Mouse (Mus musculus) forebrain, postnatal 0 days (tissue): Measurements from ENCODE around the gene Gdf15. TPM values are rescaled to one million over a fixed set of nuclear protein-coding genes. Genes with fewer than 3 reads are reported as not detected.

Source experiments
- ATAC-seq: fragments of 200-750 bp; cut with Nextera tagmentation; 2 replicates; pipeline ENCODE4 v1.8.0; 2017; ENCODE audit warnings: mild to moderate bottlenecking, moderate library complexity
- DNase-seq: peaks from one replicate; pipeline ENCODE4 v3.0.0-alpha.2; 2015
- H3K27ac ChIP-seq: fragments of 300-500 bp; sonication (generic); 2 replicates; pipeline ENCODE4 v1.5.1; 2014; ENCODE audit warnings: low read depth, mild to moderate bottlenecking, antibody characterized with exemption, low read length, moderate library complexity, mixed read lengths
- H3K27me3 ChIP-seq: fragments of 300-500 bp; sonication (generic); 2 replicates; pipeline ENCODE4 v1.6.1; 2014; ENCODE audit warnings: mild to moderate bottlenecking, low read length, mixed read lengths; ENCODE audit not compliant: insufficient read depth
- H3K36me3 ChIP-seq: fragments of 300-500 bp; sonication (generic); 2 replicates; pipeline ENCODE4 v1.6.1; 2014; ENCODE audit warnings: mild to moderate bottlenecking, moderate library complexity; ENCODE audit not compliant: insufficient read depth
- H3K4me1 ChIP-seq: fragments of 300-500 bp; sonication (generic); 2 replicates; pipeline ENCODE4 v1.6.1; 2014; ENCODE audit warnings: antibody characterized with exemption; ENCODE audit not compliant: insufficient read depth
- H3K4me2 ChIP-seq: fragments of 300-500 bp; sonication (generic); 2 replicates; pipeline ENCODE4 v1.6.1; 2014; ENCODE audit warnings: low read depth, mild to moderate bottlenecking, moderate library complexity
- H3K4me3 ChIP-seq: fragments of 300-500 bp; sonication (generic); 2 replicates; pipeline ENCODE4 v1.5.1; 2014; ENCODE audit warnings: low read depth, low read length, mixed read lengths
- H3K9ac ChIP-seq: fragments of 300-500 bp; sonication (generic); 2 replicates; pipeline ENCODE4 v1.6.1; 2014; ENCODE audit warnings: mild to moderate bottlenecking
- H3K9me3 ChIP-seq: fragments of 300-500 bp; sonication (generic); 2 replicates; pipeline ENCODE4 v1.6.1; 2016; ENCODE audit warnings: low read length
- CTCF ChIP-seq: sonication (generic); IDR thresholded peaks from 2 replicates; pipeline ENCODE4 v1.5.1; 2016; ENCODE audit warnings: antibody characterized with exemption, control low read depth, low read depth
- WGBS: fragments of 180-500 bp; shearing (Covaris S2); extraction: QIAGEN DNeasy Blood & Tissue Kit; methylation state at CpG from one replicate; pipeline ENCODE4 v1.1.7; 2014; 5-methylcytosine and 5-hydroxymethylcytosine counted together
- polyA plus RNA-seq: library from polyadenylated mRNA; unstranded; fragments of >200 nt; fragmentation: Nextera tagmentation; extraction: Ambion mirVana; gene quantifications from 2 replicates; pipeline ENCODE4 v1.2.1, GENCODE M21; 2015
- total RNA-seq: library from RNA; depleted of rRNA; stranded (reverse); fragments of >200 nt; gene quantifications from 2 replicates; pipeline ENCODE4 v1.2.3, GENCODE M21; 2014

Gene Gdf15
- total and polyA plus RNA-seq, 2 experiments from 2014 or later = 0.18 to 0.90 TPM

GRCm38 (mm10) chr8:70649324-70649723, 17.1 kb upstream of the Gdf15 start:
- Histone ChIP-seq H3K27me3 (no peaks in the 10 kb centered on the region), H3K4me2 (no peak overlapping the region), H3K9me3 (no peaks in the 10 kb centered on the region), H3K36me3 (peaks cover 22% of the 10 kb centered on the region), H3K27ac (peak overlapping the region; percentile 21; the same call in 1 of the 2 replicates), H3K4me1 (peaks cover 3% of the 10 kb centered on the region; the same call in 1 of the 2 replicates), H3K4me3 (no peak overlapping the region), H3K9ac (no peak overlapping the region; the same call in 1 of the 2 replicates)
- WGBS = 18% methylated on average over 4 of the region's 4 CpGs
- DNase-seq (peak; percentile 79), ATAC-seq (peak; percentile 54)
- TF ChIP-seq CTCF = no peak

- H3K4me2 ChIP-seq = no peak overlapping the region
- TF ChIP-seq CTCF = no peak
- no peak overlapping the region for H3K4me3 ChIP-seq
- peaks cover 3% of the 10 kb centered on the region; the same call in 1 of the 2 replicates for H3K4me1 ChIP-seq
- WGBS = 56% methylated on average over 3 of the region's 3 CpGs
- no peak overlapping the region for H3K9ac ChIP-seq
- no peaks in the 10 kb centered on the region for H3K27me3 ChIP-seq
- H3K9me3 ChIP-seq = no peaks in the 10 kb centered on the region
- peak; percentile 16; the same call in 1 of the 2 replicates for ATAC-seq
- H3K27ac ChIP-seq = peak overlapping the region; percentile 21; the same call in 1 of the 2 replicates
- H3K36me3 ChIP-seq = peaks cover 22% of the 10 kb centered on the region
- DNase-seq = no peak
Observed at GRCm38 (mm10) chr8:70648921-70649320, 16.7 kb upstream of the Gdf15 start.

- H3K4me2 ChIP-seq = no peak overlapping the region
- no peak overlapping the region for H3K9ac ChIP-seq
- peaks cover 22% of the 10 kb centered on the region for H3K36me3 ChIP-seq
- DNase-seq (no peak), ATAC-seq (no peak)
- no peaks in the 10 kb centered on the region for H3K27me3 ChIP-seq
- no peaks in the 10 kb centered on the region for H3K9me3 ChIP-seq
- 33% methylated on average over 1 of the region's 1 CpGs for WGBS
- peaks cover 3% of the 10 kb centered on the region; the same call in 1 of the 2 replicates for H3K4me1 ChIP-seq
- no peak overlapping the region for H3K4me3 ChIP-seq
- H3K27ac ChIP-seq = no peak overlapping the region
- TF ChIP-seq CTCF = no peak
Observed at GRCm38 (mm10) chr8:70648164-70648442, 15.8 kb upstream of the Gdf15 start.

- WGBS = 70% methylated on average over 8 of the region's 8 CpGs
- no peak for DNase-seq
Observed at GRCm38 (mm10) chr8:70647343-70648163, 15.3 kb upstream of the Gdf15 start.

GRCm38 (mm10) chr8:70646775-70647174, 14.5 kb upstream of the Gdf15 start:
- H3K4me1 ChIP-seq = peaks cover 3% of the 10 kb centered on the region; the same call in 1 of the 2 replicates
- H3K4me3 ChIP-seq = no peak overlapping the region
- no peak for ATAC-seq
- DNase-seq = no peak
- peaks cover 15% of the 10 kb centered on the region for H3K36me3 ChIP-seq
- H3K27me3 ChIP-seq = no peaks in the 10 kb centered on the region
- no peak overlapping the region for H3K9ac ChIP-seq
- no peak overlapping the region for H3K4me2 ChIP-seq
- H3K9me3 ChIP-seq = no peaks in the 10 kb centered on the region
- TF ChIP-seq CTCF = no peak
- H3K27ac ChIP-seq = no peak overlapping the region

More at GRCm38 (mm10) chr8:70647343-70648163, 15.3 kb upstream of the Gdf15 start:
- TF ChIP-seq CTCF = no peak
- no peak overlapping the region for H3K27ac ChIP-seq
- H3K4me1 ChIP-seq = peaks cover 3% of the 10 kb centered on the region; the same call in 1 of the 2 replicates
- peaks cover 22% of the 10 kb centered on the region for H3K36me3 ChIP-seq
- H3K27me3 ChIP-seq = no peaks in the 10 kb centered on the region
- no peak overlapping the region for H3K9ac ChIP-seq
- no peak overlapping the region for H3K4me3 ChIP-seq
- no peak for ATAC-seq
- no peak overlapping the region for H3K4me2 ChIP-seq
- no peaks in the 10 kb centered on the region for H3K9me3 ChIP-seq

GRCm38 (mm10) chr8:70646369-70646768, 14.1 kb upstream of the Gdf15 start:
- no peaks in the 10 kb centered on the region for H3K9me3 ChIP-seq

GRCm38 (mm10) chr8:70645501-70646224, 13.4 kb upstream of the Gdf15 start:
- H3K4me3 ChIP-seq = no peak overlapping the region
- peaks cover 5% of the 10 kb centered on the region for H3K36me3 ChIP-seq
- no peaks in the 10 kb centered on the region for H3K27me3 ChIP-seq
- TF ChIP-seq CTCF = no peak
- WGBS = 64% methylated on average over 17 of the region's 17 CpGs
- H3K27ac ChIP-seq = no peak overlapping the region
- no peak overlapping the region for H3K9ac ChIP-seq
- no peak overlapping the region for H3K4me2 ChIP-seq
- ATAC-seq (no peak), DNase-seq (no peak)
- no peaks in the 10 kb centered on the region for H3K9me3 ChIP-seq
- peaks cover 3% of the 10 kb centered on the region; the same call in 1 of the 2 replicates for H3K4me1 ChIP-seq

More at GRCm38 (mm10) chr8:70646369-70646768, 14.1 kb upstream of the Gdf15 start:
- Histone ChIP-seq H3K9ac (no peak overlapping the region), H3K36me3 (peaks cover 12% of the 10 kb centered on the region), H3K27me3 (no peaks in the 10 kb centered on the region), H3K4me2 (no peak overlapping the region), H3K4me1 (peaks cover 3% of the 10 kb centered on the region; the same call in 1 of the 2 replicates), H3K4me3 (no peak overlapping the region), H3K27ac (no peak overlapping the region)
- DNase-seq (no peak), ATAC-seq (no peak)
- no peak for TF ChIP-seq CTCF
- 76% methylated on average over 6 of the region's 6 CpGs for WGBS
